ENCODE assay signal across 23 mouse cellular contexts in genomic region chr3:108987009-108987659, GRCm38 (mm10). TPM values are rescaled to one million over a fixed set of nuclear protein-coding genes. Genes with fewer than 3 reads are reported as not detected.
DNase-seq lines count a peak whose midpoint lies in the region; ATAC-seq and TF ChIP-seq lines count a peak whose summit lies in the region.
"Had no signal": no experiment of that assay in that cellular context is flagged by ENCODE, and none has a peak within 500 bp of the region (broad histone marks: within the 10 kb centered on the region; RNA-seq: fewer than 3 reads in every experiment).

No protein-coding gene starts in this region.

- WGBS in hindbrain, embryonic 10.5 days: 64% methylated on average over 12 of the region's 12 CpGs
- 57% methylated on average over 12 of the region's 12 CpGs for WGBS in midbrain, embryonic 11.5 days
- WGBS in olfactory bulb, adult 2 months: 36% methylated on average over 12 of the region's 12 CpGs
- 74% methylated on average over 12 of the region's 12 CpGs for WGBS in liver, embryonic 11.5 days

- TF ChIP-seq CTCF in olfactory bulb, adult 2 months (IDR thresholded peaks at IDR 0.05; ENCODE audit: insufficient read depth, low read depth, low read length): no peak

- H3K4me3 ChIP-seq in hindbrain, embryonic 10.5 days: no peak overlapping the region
- no peak overlapping the region for H3K4me3 ChIP-seq in midbrain, embryonic 11.5 days (ENCODE audit: low read depth, low read length)
- no peak overlapping the region for H3K4me3 ChIP-seq in olfactory bulb, adult 2 months (ENCODE audit: insufficient read depth, low read depth, low read length)
- no peak overlapping the region for H3K4me3 ChIP-seq in liver, embryonic 11.5 days (ENCODE audit: low read depth, low read length)
- H3K4me3 ChIP-seq: embryonic facial prominence, embryonic 13.5 days; liver, embryonic 13.5 days had no signal

- H3K9ac ChIP-seq in midbrain, embryonic 11.5 days (ENCODE audit: low read length): peak overlapping the region; percentile 27; the same call in 1 of the 2 replicates
- no peak overlapping the region for H3K9ac ChIP-seq in liver, embryonic 11.5 days (ENCODE audit: low read depth, low read length)
- H3K9ac ChIP-seq: embryonic facial prominence, embryonic 13.5 days; liver, embryonic 13.5 days had no signal

- DNase-seq in frontal cortex, postnatal 10 days (ENCODE audit: low spot score in 2 of 2): no peak
- DNase-seq in hindbrain, embryonic 10.5 days (ENCODE audit: low spot score): no peak
- peak; percentile 85 for DNase-seq in midbrain, embryonic 11.5 days (ENCODE audit: low spot score, missing footprints)
- no peak for DNase-seq in liver, embryonic 11.5 days (ENCODE audit: low spot score)
- no peak for DNase-seq in ovary, postnatal 36 days (ENCODE audit: low spot score)
- DNase-seq in left cerebral cortex, postnatal 4 days: no peak
- DNase-seq: cerebellum, adult 11 months; gastrocnemius, postnatal 10 days; heart, postnatal 10 days; kidney, postnatal 14 days; liver, embryonic 13.5 days; right cerebral cortex, adult 18-20 months; thymus, adult 2 months had no signal

- no peak overlapping the region for H3K4me2 ChIP-seq in midbrain, embryonic 11.5 days
- no peak overlapping the region for H3K4me2 ChIP-seq in liver, embryonic 11.5 days
- H3K4me2 ChIP-seq: embryonic facial prominence, embryonic 13.5 days; liver, embryonic 13.5 days had no signal

- no peaks in the 10 kb centered on the region for H3K9me3 ChIP-seq in hindbrain, embryonic 10.5 days
- no peaks in the 10 kb centered on the region for H3K9me3 ChIP-seq in midbrain, embryonic 11.5 days (ENCODE audit: control insufficient read depth, low read length)
- H3K9me3 ChIP-seq in liver, embryonic 11.5 days (ENCODE audit: control insufficient read depth, low read length): no peaks in the 10 kb centered on the region
- H3K9me3 ChIP-seq: embryonic facial prominence, embryonic 13.5 days; liver, embryonic 13.5 days had no signal

- H3K27me3 ChIP-seq in hindbrain, embryonic 10.5 days (ENCODE audit: insufficient read depth, poor library complexity, severe bottlenecking): no peaks in the 10 kb centered on the region
- H3K27me3 ChIP-seq in midbrain, embryonic 11.5 days (ENCODE audit: control insufficient read depth, insufficient read depth, low read length): no peaks in the 10 kb centered on the region
- no peaks in the 10 kb centered on the region for H3K27me3 ChIP-seq in liver, embryonic 11.5 days (replicated peaks; ENCODE audit: control insufficient read depth, insufficient read depth, low read length)
- H3K27me3 ChIP-seq: embryonic facial prominence, embryonic 13.5 days; liver, embryonic 13.5 days had no signal

- peaks cover 13% of the 10 kb centered on the region for H3K4me1 ChIP-seq in hindbrain, embryonic 10.5 days (replicated peaks)
- H3K4me1 ChIP-seq in midbrain, embryonic 11.5 days (ENCODE audit: control insufficient read depth, insufficient read depth, low read length): peaks cover 5% of the 10 kb centered on the region
- peaks cover 17% of the 10 kb centered on the region for H3K4me1 ChIP-seq in olfactory bulb, adult 2 months (ENCODE audit: control insufficient read depth, insufficient read depth, low read length)
- H3K4me1 ChIP-seq in liver, embryonic 11.5 days (replicated peaks; ENCODE audit: control insufficient read depth, insufficient read depth, low read length): peaks cover 8% of the 10 kb centered on the region; the same call in 1 of the 2 replicates
- H3K4me1 ChIP-seq: embryonic facial prominence, embryonic 13.5 days had no signal

- no peak for TF ChIP-seq POLR2A in olfactory bulb, adult 2 months (IDR thresholded peaks at IDR 0.05; ENCODE audit: insufficient read depth, low read depth, low read length)

- intact Hi-C loops in left cerebral cortex, postnatal 4 days (cut with DNase I): no loop called here

- ATAC-seq in frontal cortex, adult (ENCODE audit: low TSS enrichment): peak; percentile 67; the same call in 1 of the 2 replicates
- peak; percentile 76 for ATAC-seq in midbrain, embryonic 11.5 days (ENCODE audit: low FRiP score)
- no peak for ATAC-seq in liver, embryonic 11.5 days (replicated peaks; ENCODE audit: low FRiP score)
- ATAC-seq: intestine, embryonic 16.5 days had no signal

- peaks cover 45% of the 10 kb centered on the region for H3K36me3 ChIP-seq in hindbrain, embryonic 10.5 days
- H3K36me3 ChIP-seq in midbrain, embryonic 11.5 days (ENCODE audit: control insufficient read depth, insufficient read depth, low read length): 0 out of 2 replicates have a peak, but pooled peaks cover 3% of the 10 kb centered on the region
- H3K36me3 ChIP-seq in liver, embryonic 11.5 days (ENCODE audit: control insufficient read depth, insufficient read depth, low read length): peaks cover 2% of the 10 kb centered on the region; the same call in 1 of the 2 replicates
- H3K36me3 ChIP-seq: liver, embryonic 13.5 days had no signal

- H3K27ac ChIP-seq in hindbrain, embryonic 10.5 days: peak overlapping the region; percentile 59
- peak overlapping the region; percentile 61 for H3K27ac ChIP-seq in midbrain, embryonic 11.5 days (ENCODE audit: low read depth, low read length)
- peak overlapping the region; percentile 72 for H3K27ac ChIP-seq in olfactory bulb, adult 2 months (ENCODE audit: insufficient read depth, low read depth, low read length)
- no peak overlapping the region for H3K27ac ChIP-seq in liver, embryonic 11.5 days (ENCODE audit: low read depth, low read length)
- H3K27ac ChIP-seq: embryonic facial prominence, embryonic 13.5 days; liver, embryonic 13.5 days had no signal

RNA-seq across cellular contexts. Expression of gene Fam102b, which starts 40.3 kb away (rescaled TPM):
- 5.3 TPM in 2 replicates for polyA plus RNA-seq in hindbrain, embryonic 10.5 days (2016; fragmentation: Nextera tagmentation; extraction: Ambion mirVana)
- 11.7 and 12.5 TPM in 2 replicates for polyA plus RNA-seq in midbrain, embryonic 11.5 days (2014; fragmentation: Nextera tagmentation; extraction: Ambion mirVana)
- polyA plus RNA-seq in olfactory bulb, adult 2 months (2012; ENCODE audit: insufficient read depth, insufficient read length, low replicate concordance, missing spikeins): not detected in 2 replicates
- 6.2 and 6.6 TPM in 2 replicates for polyA plus RNA-seq in liver, embryonic 11.5 days (2014; fragmentation: Nextera tagmentation; extraction: Ambion mirVana)
- 10 to 100 TPM; 83.0 to 84.2 TPM for total RNA-seq in left cerebral cortex, postnatal 4 days (2021)

RNA-seq across cellular contexts. Expression of gene Gm9857, which starts 46.9 kb away (rescaled TPM):
- not detected in 2 replicates for polyA plus RNA-seq in hindbrain, embryonic 10.5 days (2016; fragmentation: Nextera tagmentation; extraction: Ambion mirVana)
- not detected in 2 replicates for polyA plus RNA-seq in midbrain, embryonic 11.5 days (2014; fragmentation: Nextera tagmentation; extraction: Ambion mirVana)
- not detected in 2 replicates for polyA plus RNA-seq in olfactory bulb, adult 2 months (2012; ENCODE audit: insufficient read depth, insufficient read length, low replicate concordance, missing spikeins)
- polyA plus RNA-seq in liver, embryonic 11.5 days (2014; fragmentation: Nextera tagmentation; extraction: Ambion mirVana): not detected in 2 replicates
- 1 to 10 TPM in 1 of 2 experiments, not detected in 1; 2.0 TPM for total RNA-seq in left cerebral cortex, postnatal 4 days (2021)
- total RNA-seq: gastrocnemius, postnatal 10 days; heart, postnatal 10 days; layer of hippocampus, postnatal 14 days; left cerebral cortex, postnatal 25 days; megakaryocyte, adult 5-6 weeks had no signal
- polyA plus RNA-seq: embryonic facial prominence, embryonic 13.5 days; intestine, embryonic 16.5 days; liver, embryonic 13.5 days; lung, embryonic 16.5 days; neural tube, embryonic 11.5 days; stomach, embryonic 14.5 days had no signal

RNA-seq across cellular contexts. Expression of gene Henmt1, which starts 47.5 kb away (rescaled TPM):
- 0.58 and 0.86 TPM in 2 replicates for polyA plus RNA-seq in hindbrain, embryonic 10.5 days (2016; fragmentation: Nextera tagmentation; extraction: Ambion mirVana)
- 0.54 and 0.56 TPM in 2 replicates for polyA plus RNA-seq in midbrain, embryonic 11.5 days (2014; fragmentation: Nextera tagmentation; extraction: Ambion mirVana)
- polyA plus RNA-seq in olfactory bulb, adult 2 months (2012; ENCODE audit: insufficient read depth, insufficient read length, low replicate concordance, missing spikeins): not detected in 2 replicates
- polyA plus RNA-seq in liver, embryonic 11.5 days (2014; fragmentation: Nextera tagmentation; extraction: Ambion mirVana): 0.29 and 0.30 TPM in 2 replicates
- total RNA-seq in left cerebral cortex, postnatal 4 days (2021): 1 to 10 TPM; 4.4 to 5.8 TPM
- total RNA-seq: gastrocnemius, postnatal 10 days; heart, postnatal 10 days had no signal
